Mouse (Mus musculus) hindbrain, embryonic 16.5 days (tissue): ENCODE results near the gene Fis1. TPM values are rescaled to one million over a fixed set of nuclear protein-coding genes. Genes with fewer than 3 reads are reported as not detected.
A peak's percentile ranks its signal among the peaks of the same experiment; 100 is the strongest.

Source experiments
- ATAC-seq: fragments of 200-750 bp; cut with Nextera tagmentation; 2 replicates; pipeline ENCODE4 v1.8.0; 2017; ENCODE audit warnings: moderate TSS enrichment, moderate library complexity
- H3K27ac ChIP-seq: fragments of 300-500 bp; sonication (generic); 2 replicates; pipeline ENCODE4 v1.5.1; 2014; ENCODE audit warnings: low read depth, mild to moderate bottlenecking, control low read depth, low read length, moderate library complexity
- H3K27me3 ChIP-seq: fragments of 300-500 bp; sonication (generic); replicated peaks from 2 replicates; pipeline ENCODE4 v1.6.1; 2014; ENCODE audit warnings: low read length; ENCODE audit not compliant: control insufficient read depth, insufficient read depth
- H3K36me3 ChIP-seq: fragments of 300-500 bp; sonication (generic); 2 replicates; pipeline ENCODE4 v1.6.1; 2014; ENCODE audit warnings: mild to moderate bottlenecking, low read length, moderate library complexity, mixed read lengths; ENCODE audit not compliant: control insufficient read depth, insufficient read depth
- H3K4me1 ChIP-seq: fragments of 300-500 bp; sonication (generic); 2 replicates; pipeline ENCODE4 v1.6.1; 2014; ENCODE audit warnings: low read depth, low read length; ENCODE audit not compliant: control insufficient read depth, insufficient read depth
- H3K4me2 ChIP-seq: fragments of 300-500 bp; sonication (generic); 2 replicates; pipeline ENCODE4 v1.6.1; 2014; ENCODE audit warnings: mild to moderate bottlenecking, low read length, control low read depth, moderate library complexity
- H3K4me3 ChIP-seq: fragments of 300-500 bp; sonication (generic); 2 replicates; pipeline ENCODE4 v1.5.1; 2014; ENCODE audit warnings: mild to moderate bottlenecking, low read length, control low read depth, moderate library complexity
- H3K9ac ChIP-seq: fragments of 300-500 bp; sonication (generic); 2 replicates; pipeline ENCODE4 v1.6.1; 2014; ENCODE audit warnings: low read depth, mild to moderate bottlenecking, control low read depth, low read length, moderate library complexity
- H3K9me3 ChIP-seq: fragments of 300-500 bp; sonication (generic); 2 replicates; pipeline ENCODE4 v1.6.1; 2014; ENCODE audit warnings: mild to moderate bottlenecking, low read length, moderate library complexity; ENCODE audit not compliant: control insufficient read depth
- WGBS: fragments of 180-500 bp; shearing (Covaris S2); extraction: QIAGEN DNeasy Blood & Tissue Kit; methylation state at CpG from one replicate; pipeline ENCODE4 v1.1.7; 2014; 5-methylcytosine and 5-hydroxymethylcytosine counted together
- polyA plus RNA-seq: library from polyadenylated mRNA; unstranded; fragments of >200 nt; fragmentation: Nextera tagmentation; extraction: Ambion mirVana; gene quantifications from 2 replicates; pipeline ENCODE4 v1.2.1, GENCODE M21; 2015

Gene Fis1
- polyA plus RNA-seq, 1 experiment from 2014 or later = 382 TPM

DNA sequence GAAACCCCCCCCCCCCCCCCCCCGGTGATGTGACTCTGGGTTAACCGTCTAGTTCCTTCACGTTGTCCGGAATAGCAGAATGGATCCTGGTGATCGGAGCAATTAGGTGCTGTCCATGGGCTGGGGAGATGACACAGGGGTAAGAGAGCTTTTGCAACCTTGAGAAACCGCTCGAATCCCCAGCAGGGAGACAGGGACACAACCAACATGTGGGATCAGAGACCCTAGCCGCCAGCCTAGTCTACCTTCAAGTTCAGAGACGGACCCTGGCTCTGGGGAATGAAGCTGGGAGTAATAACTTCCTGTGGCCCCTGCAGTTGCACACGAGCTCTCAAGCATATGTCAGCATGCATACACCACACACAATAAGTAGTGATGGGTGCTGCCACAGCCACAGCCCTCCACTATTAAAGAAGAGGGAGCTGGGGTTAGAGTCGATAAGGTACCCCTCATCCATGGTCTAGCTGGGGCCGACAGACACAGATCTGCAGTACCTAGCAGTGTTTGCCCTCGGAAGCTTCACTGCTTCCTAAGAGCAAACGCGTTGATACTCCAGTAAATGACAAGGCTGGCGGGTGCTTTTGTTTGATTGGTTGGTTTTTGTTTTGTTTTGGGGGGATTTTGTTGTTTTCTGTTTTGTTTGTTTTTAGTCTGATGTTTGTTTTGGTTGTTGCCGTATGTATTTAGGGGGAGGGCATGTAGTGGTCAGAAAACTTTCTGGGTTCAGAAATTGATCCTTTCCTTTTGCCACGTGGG lies 33.4 kb upstream of the Fis1 start:
- Histone ChIP-seq H3K9me3 (no peaks in the 10 kb centered on the region), H3K4me1 (no peaks in the 10 kb centered on the region), H3K27ac (no peak overlapping the region; the same call in 1 of the 2 replicates), H3K4me2 (peak overlapping the region; percentile 79), H3K4me3 (peak overlapping the region; percentile 69), H3K36me3 (no peaks in the 10 kb centered on the region), H3K27me3 (no peaks in the 10 kb centered on the region), H3K9ac (peak overlapping the region; percentile 74)
- ATAC-seq = peak; percentile 12; the same call in 1 of the 2 replicates
- WGBS = 23% methylated on average over 16 of the region's 18 CpGs

DNA sequence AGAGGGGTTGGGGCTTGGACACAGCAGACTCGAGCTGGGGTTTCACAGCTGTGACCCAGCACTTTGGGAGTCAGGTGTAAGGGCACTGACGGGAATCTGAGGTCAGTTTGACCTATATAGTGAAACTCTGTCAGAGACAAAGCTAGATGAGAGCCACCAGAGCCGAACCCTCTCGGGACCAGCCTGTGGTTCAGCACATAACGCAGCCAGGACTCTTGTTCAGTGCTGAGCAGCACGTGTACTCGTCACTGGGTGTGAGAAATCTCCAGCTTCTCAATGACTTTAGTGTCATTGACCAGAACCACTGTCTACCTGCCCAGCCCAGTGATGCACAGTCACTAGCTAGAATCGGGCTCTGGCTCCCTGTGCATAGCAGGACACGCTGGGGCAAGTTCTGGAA lies 30.2 kb upstream of the Fis1 start:
- H3K9ac ChIP-seq = no peak overlapping the region
- H3K36me3 ChIP-seq = no peaks in the 10 kb centered on the region; the same call in 1 of the 2 replicates
- no peak overlapping the region for H3K4me2 ChIP-seq
- ATAC-seq = no peak
- no peaks in the 10 kb centered on the region for H3K9me3 ChIP-seq
- H3K27me3 ChIP-seq = no peaks in the 10 kb centered on the region
- no peak overlapping the region for H3K4me3 ChIP-seq
- H3K27ac ChIP-seq = no peak overlapping the region
- 86% methylated on average over 9 of the region's 9 CpGs for WGBS
- no peaks in the 10 kb centered on the region for H3K4me1 ChIP-seq

DNA sequence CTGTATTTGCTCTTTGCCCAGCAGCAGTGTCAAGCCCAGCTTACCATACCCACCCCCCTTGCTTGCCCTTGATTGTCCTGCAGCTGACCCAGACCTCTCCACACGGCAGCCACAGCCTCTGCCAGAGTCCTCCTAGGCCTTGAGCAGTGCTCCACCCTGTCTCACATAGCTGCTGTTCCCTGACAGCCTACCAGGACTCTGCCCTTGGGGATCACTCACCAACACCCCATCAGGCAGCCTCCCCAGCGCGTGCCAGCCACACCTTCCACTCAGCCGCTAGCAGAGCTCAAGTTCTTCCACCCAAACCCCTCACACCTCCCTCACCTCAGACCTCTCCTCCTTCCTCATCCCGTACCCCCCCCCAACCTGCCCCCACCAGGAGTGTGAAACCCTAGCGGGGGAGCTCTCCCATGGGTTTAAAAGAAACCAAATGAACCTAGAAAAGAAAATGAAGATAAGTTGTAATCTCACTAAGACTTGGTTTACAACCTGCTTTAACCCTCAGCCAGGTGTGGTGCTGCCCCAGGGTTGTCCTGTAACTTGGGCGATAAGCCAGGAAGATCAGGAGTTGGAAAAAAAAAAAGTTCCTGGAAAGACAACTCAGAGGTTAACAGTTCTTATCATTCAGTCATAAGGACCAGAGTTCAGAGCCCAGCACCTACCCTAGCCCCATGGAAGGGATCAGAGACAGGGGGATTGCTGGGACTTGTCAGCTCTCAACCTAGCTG lies 29.2 kb upstream of the Fis1 start:
- Histone ChIP-seq H3K36me3 (no peaks in the 10 kb centered on the region; the same call in 1 of the 2 replicates), H3K4me3 (no peak overlapping the region), H3K4me2 (no peak overlapping the region), H3K27me3 (no peaks in the 10 kb centered on the region), H3K9me3 (no peaks in the 10 kb centered on the region), H3K9ac (no peak overlapping the region), H3K4me1 (no peaks in the 10 kb centered on the region), H3K27ac (no peak overlapping the region)
- no peak for ATAC-seq
- WGBS = 76% methylated on average over 7 of the region's 7 CpGs

DNA sequence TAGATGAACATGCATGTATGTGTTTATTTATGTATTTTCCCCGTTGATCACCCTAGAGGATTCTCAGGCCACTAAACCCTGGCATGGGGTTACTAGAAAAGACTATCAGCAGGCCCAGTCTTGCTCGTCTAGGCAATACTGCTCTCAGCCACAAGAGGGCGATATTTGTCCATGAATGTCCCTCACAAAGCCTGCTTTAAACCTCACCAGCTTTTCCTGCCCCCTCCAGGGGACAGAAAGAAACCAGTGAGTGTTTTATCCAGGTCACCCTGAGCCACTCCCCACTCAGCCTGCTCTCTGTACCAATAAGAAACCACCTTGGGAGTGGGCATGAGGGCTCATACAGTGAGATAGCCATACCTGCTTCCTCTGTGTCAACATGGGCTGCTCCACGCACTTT lies 24.0 kb upstream of the Fis1 start:
- Histone ChIP-seq H3K9me3 (no peaks in the 10 kb centered on the region), H3K4me2 (no peak overlapping the region), H3K4me1 (peaks cover 2% of the 10 kb centered on the region; the same call in 1 of the 2 replicates), H3K27ac (no peak overlapping the region), H3K27me3 (no peaks in the 10 kb centered on the region), H3K36me3 (no peaks in the 10 kb centered on the region; the same call in 1 of the 2 replicates), H3K9ac (peak overlapping the region; percentile 43), H3K4me3 (no peak overlapping the region)
- peak; percentile 83 for ATAC-seq
- WGBS = 23% methylated on average over 4 of the region's 4 CpGs

DNA sequence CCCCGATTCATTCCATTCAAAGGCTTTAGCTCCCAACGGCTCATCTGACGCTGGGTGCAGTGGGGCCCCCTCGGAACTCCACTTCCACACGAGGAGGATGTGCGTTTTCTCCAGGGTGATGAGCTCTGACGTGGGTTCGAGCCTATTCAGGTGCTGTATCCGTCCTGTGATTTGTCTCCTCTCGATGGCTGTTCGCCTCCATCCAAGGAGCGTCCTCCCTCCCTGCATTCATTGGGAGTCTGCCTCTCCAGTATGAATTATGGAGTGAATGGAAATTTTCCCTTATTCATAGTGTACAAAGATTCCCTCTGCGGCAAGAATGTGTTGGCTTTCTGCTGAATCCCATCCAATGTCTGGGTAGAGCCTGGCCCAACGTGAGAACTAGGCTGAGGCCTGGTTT lies 21.2 kb upstream of the Fis1 start:
- Histone ChIP-seq H3K4me3 (no peak overlapping the region), H3K4me2 (no peak overlapping the region), H3K9me3 (no peaks in the 10 kb centered on the region), H3K4me1 (peaks cover 2% of the 10 kb centered on the region; the same call in 1 of the 2 replicates), H3K27me3 (no peaks in the 10 kb centered on the region), H3K27ac (no peak overlapping the region), H3K9ac (no peak overlapping the region), H3K36me3 (no peaks in the 10 kb centered on the region; the same call in 1 of the 2 replicates)
- ATAC-seq = no peak
- WGBS = 75% methylated on average over 14 of the region's 14 CpGs

DNA sequence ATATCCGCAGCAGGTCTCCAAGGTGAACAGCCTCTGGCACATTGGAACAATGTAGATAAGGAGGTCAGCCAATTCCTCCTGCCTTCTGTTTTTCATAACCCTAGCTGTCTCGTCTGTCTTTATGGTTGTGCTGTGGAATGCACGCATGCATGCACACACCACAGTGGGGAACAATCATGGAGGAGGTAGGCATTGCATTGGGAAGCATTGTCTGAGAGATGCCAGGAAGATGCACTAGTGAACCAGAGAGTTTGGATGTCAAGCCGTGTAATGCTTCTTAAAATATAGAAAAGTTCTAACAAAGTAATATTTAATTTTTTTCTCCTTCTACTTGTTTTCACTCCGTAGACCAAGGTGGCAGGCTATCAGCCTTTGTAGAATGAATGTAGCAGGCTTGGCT lies 20.1 kb upstream of the Fis1 start:
- no peak overlapping the region for H3K9ac ChIP-seq
- no peaks in the 10 kb centered on the region for H3K36me3 ChIP-seq
- H3K4me3 ChIP-seq = no peak overlapping the region
- 75% methylated on average over 5 of the region's 5 CpGs for WGBS
- H3K4me2 ChIP-seq = no peak overlapping the region
- no peak for ATAC-seq
- no peaks in the 10 kb centered on the region for H3K9me3 ChIP-seq
- no peaks in the 10 kb centered on the region for H3K27me3 ChIP-seq
- H3K27ac ChIP-seq = no peak overlapping the region
- H3K4me1 ChIP-seq = peaks cover 2% of the 10 kb centered on the region; the same call in 1 of the 2 replicates

DNA sequence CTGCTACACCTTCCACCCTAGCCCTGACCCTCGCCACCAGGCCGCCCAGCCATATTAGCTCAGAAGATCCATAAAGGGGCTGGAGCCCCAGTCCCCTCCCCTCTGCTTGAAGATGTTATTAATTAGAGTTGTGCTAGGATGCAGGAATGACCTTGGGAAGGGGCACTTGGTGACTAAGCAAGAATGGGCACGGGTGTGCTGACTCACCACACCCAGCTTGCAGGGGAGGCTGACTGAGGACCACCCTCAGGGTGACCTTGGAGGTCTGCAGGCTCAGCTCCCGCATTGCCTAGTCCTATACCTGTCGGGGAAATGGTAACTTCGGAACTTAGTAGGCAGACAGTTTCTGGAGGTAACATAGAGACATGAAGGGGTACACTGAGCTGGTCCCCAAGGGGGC lies 19.1 kb upstream of the Fis1 start:
- H3K4me3 ChIP-seq = no peak overlapping the region
- no peaks in the 10 kb centered on the region for H3K27me3 ChIP-seq
- no peak overlapping the region for H3K27ac ChIP-seq
- 95% methylated on average over 6 of the region's 6 CpGs for WGBS
- no peaks in the 10 kb centered on the region for H3K9me3 ChIP-seq
- H3K4me1 ChIP-seq = peaks cover 2% of the 10 kb centered on the region; the same call in 1 of the 2 replicates
- H3K4me2 ChIP-seq = no peak overlapping the region
- no peaks in the 10 kb centered on the region for H3K36me3 ChIP-seq
- no peak for ATAC-seq
- H3K9ac ChIP-seq = no peak overlapping the region

DNA sequence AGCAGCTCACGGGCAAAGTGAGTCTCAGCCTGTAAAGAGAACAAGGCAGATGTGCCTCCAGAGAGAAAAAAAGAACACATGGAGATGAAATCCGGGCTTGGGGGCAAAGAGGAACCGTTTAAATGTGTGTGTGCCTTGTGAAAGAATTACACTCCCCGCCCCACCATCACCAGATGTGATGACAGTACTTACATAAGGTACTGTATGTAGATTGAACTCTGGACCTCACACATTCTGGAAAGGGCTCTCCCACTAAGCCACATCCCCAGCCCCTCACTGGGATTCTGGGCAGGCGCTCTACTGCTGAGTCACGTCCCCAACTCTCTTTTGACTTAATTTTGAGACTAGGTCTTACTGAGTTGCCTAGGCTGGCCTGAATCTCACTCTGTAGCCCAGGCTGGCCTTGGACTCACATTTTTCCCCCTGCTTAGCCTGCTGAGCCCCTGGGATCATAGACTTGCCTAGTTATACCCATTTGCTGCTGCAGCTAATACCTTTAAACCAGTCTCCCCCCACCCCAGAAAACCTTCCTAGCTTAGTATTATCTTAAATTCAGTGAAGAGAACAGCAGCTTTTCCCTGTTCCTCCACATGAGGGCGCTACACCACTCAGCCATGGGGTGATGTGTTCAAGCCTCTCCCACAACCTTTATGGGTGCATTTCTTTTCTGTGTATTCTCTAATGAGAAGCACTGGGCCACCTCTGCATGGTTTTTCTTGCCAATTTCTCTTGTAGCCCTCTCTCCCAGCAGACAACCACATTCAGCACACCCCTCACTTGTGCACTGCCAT lies 17.0 kb upstream of the Fis1 start:
- 69% methylated on average over 7 of the region's 7 CpGs for WGBS
- Histone ChIP-seq H3K27ac (no peak overlapping the region), H3K27me3 (no peaks in the 10 kb centered on the region), H3K9me3 (no peaks in the 10 kb centered on the region), H3K4me1 (no peaks in the 10 kb centered on the region), H3K36me3 (no peaks in the 10 kb centered on the region), H3K4me2 (no peak overlapping the region), H3K9ac (no peak overlapping the region), H3K4me3 (no peak overlapping the region)
- no peak for ATAC-seq

DNA sequence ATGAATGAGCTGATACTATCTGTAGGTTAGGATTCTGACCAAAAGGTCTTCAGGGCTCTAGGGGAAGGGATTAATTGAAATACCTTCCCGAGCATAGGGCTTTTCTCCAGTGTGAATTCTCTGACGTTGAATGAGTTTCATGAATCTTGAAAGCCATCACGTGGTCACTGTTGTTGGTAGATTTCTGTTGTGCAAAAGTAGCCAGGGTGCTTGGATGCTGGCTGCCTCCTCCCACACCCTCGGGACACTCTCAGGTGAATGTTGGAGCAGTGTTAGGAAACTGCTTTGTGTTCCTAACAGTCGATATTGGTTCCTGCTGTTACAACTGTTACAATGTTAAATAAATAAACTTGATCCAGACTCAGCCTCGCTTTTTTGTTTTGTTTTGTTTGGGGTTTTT lies 16.3 kb upstream of the Fis1 start:
- Histone ChIP-seq H3K9ac (no peak overlapping the region), H3K4me2 (no peak overlapping the region), H3K27ac (no peak overlapping the region), H3K4me3 (no peak overlapping the region), H3K27me3 (no peaks in the 10 kb centered on the region), H3K9me3 (no peaks in the 10 kb centered on the region), H3K36me3 (no peaks in the 10 kb centered on the region), H3K4me1 (no peaks in the 10 kb centered on the region)
- no peak for ATAC-seq
- WGBS = 89% methylated on average over 6 of the region's 6 CpGs
